Mouse (Mus musculus): Measurements from ENCODE around the gene Tldc2. TPM values are rescaled to one million over a fixed set of nuclear protein-coding genes. Genes with fewer than 3 reads are reported as not detected.

Tldc2 gene
- polyA plus RNA-seq, 1 experiment from 2014 or later, result not detected

Other genes with a start within 250 kb of the Tldc2 start
- 98.4 and 101 TPM in 2 replicates for gene Tgif2, start 247.0 kb upstream of the Tldc2 start, polyA plus RNA-seq (2016; fragmentation: Nextera tagmentation; extraction: Ambion mirVana)
- gene 4930518I15Rik, start 229.1 kb upstream of the Tldc2 start, polyA plus RNA-seq (2016; fragmentation: Nextera tagmentation; extraction: Ambion mirVana), result 8.8 and 9.2 TPM in 2 replicates
- 164 and 191 TPM in 2 replicates for gene Rab5if, start 223.9 kb upstream of the Tldc2 start, polyA plus RNA-seq (2016; fragmentation: Nextera tagmentation; extraction: Ambion mirVana)
- 0.55 and 0.67 TPM in 2 replicates for gene Sla2, start 199.9 kb upstream of the Tldc2 start, polyA plus RNA-seq (2016; fragmentation: Nextera tagmentation; extraction: Ambion mirVana)
- 43.5 and 46.0 TPM in 2 replicates for gene Ndrg3, start 95.0 kb upstream of the Tldc2 start, polyA plus RNA-seq (2016; fragmentation: Nextera tagmentation; extraction: Ambion mirVana)
- gene Dsn1, start 79.9 kb upstream of the Tldc2 start, polyA plus RNA-seq (2016; fragmentation: Nextera tagmentation; extraction: Ambion mirVana), result 52.4 and 57.5 TPM in 2 replicates
- 3.6 and 3.7 TPM in 2 replicates for gene Soga1, start 7.8 kb upstream of the Tldc2 start, polyA plus RNA-seq (2016; fragmentation: Nextera tagmentation; extraction: Ambion mirVana)
- 21.2 and 22.9 TPM in 2 replicates for gene Samhd1, start 48.2 kb downstream of the Tldc2 start, polyA plus RNA-seq (2016; fragmentation: Nextera tagmentation; extraction: Ambion mirVana)
- gene Rbl1, start 117.5 kb downstream of the Tldc2 start, polyA plus RNA-seq (2016; fragmentation: Nextera tagmentation; extraction: Ambion mirVana), result 27.8 and 30.3 TPM in 2 replicates
- 279 and 285 TPM in 2 replicates for gene Rpn2, start 192.0 kb downstream of the Tldc2 start, polyA plus RNA-seq (2016; fragmentation: Nextera tagmentation; extraction: Ambion mirVana)
- 0.73 and 0.86 TPM in 2 replicates for gene Mroh8, start 192.5 kb downstream of the Tldc2 start, polyA plus RNA-seq (2016; fragmentation: Nextera tagmentation; extraction: Ambion mirVana)